Mouse (Mus musculus) heart, postnatal 10 days (tissue): ENCODE results near the gene Hoxc8. TPM values are rescaled to one million over a fixed set of nuclear protein-coding genes. Genes with fewer than 3 reads are reported as not detected.

Experiments used
- DNase-seq, 2 experiments: peaks; one replicate each; pipeline ENCODE4 v3.0.0; 2021
- intact Hi-C: fragments of 180-260 bp; cut with DNase I; formaldehyde crosslinking; loops from one replicate; pipeline ENCODE4 v1.15.1; 2025
- total RNA-seq, 2 experiments: library from RNA; stranded (reverse); gene quantifications; 2 replicates each; pipeline ENCODE4 v1.2.3; 2021

Gene Hoxc8
- total RNA-seq, result not detected

DNA sequence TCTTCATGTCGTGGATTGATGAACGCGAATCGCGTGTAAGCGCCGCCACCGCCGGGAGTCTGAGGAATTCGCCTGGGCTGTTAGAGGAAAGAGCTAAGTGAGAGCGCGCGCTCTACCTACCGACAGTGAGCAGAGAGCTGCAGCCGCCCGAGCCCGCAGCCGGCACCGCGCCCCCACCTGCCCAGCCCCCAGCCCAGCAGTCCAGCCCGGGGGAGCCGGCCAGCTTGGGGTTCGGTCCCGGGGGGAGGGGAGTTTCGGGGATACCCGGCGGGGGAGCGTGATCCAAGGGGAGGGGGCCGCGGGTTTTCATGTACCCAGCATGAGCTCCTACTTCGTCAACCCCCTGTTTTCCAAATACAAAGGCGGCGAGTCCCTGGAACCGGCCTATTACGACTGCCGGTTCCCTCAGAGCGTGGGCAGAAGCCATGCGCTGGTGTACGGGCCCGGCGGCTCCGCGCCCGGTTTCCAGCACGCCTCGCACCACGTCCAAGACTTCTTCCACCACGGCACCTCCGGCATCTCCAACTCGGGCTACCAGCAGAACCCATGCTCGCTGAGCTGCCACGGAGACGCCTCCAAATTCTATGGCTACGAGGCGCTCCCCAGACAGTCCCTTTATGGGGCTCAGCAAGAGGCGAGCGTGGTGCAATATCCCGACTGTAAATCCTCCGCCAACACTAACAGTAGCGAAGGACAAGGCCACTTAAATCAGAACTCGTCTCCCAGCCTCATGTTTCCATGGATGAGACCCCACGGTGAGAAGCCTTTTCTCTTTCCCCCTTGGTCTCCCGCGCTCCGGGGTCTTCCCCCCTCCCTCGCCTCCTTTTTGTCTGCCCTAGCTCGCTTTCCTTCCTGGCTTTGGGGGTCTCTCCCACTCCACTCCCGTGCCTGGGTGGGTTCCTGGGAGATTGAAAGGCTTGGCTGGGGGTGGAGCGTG is at the start of gene Hoxc8:
TSS of gene Hoxc8 (plus strand) at position 147 of the 937 bp plus-strand sequence.
- intact Hi-C loops, result no loop called here
- DNase-seq, result no peak

DNA sequence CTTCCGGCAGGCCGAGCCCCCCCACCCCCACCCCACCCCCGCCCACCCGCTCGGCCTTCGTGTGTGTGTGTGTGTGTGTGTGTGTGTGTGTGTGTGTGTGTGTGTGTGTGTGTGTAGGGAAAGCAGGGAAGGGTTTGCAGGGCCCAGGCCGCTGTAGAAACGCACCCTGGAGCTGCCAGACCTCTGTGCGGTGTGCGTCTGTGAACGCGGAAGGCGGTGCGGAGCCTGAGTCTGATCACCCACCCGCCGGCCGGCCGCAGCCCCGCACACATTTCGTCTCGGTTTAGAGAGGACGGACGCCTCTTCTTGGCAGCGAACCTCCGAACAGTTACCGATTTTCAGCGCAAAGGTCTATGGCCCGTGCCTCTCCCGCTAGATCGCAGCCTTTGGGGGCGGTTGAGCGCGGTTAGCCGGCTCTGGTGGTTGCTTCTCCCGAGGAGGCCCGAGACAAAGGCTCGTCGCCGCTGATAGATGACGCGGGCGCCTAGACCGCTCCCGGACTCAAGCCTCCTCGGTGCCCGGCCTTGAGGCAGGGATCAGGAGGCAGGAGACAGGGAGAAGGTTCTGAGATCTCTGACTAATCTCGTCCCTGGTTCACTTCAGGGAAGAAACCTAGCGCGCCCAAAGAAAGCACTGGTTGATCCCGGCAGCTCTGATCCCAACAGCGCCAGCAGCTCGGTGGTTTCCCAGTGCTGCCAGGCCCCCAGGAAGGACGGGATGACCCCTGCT is 47.5 kb upstream of the Hoxc8 start:
- DNase-seq, result no peak

DNA sequence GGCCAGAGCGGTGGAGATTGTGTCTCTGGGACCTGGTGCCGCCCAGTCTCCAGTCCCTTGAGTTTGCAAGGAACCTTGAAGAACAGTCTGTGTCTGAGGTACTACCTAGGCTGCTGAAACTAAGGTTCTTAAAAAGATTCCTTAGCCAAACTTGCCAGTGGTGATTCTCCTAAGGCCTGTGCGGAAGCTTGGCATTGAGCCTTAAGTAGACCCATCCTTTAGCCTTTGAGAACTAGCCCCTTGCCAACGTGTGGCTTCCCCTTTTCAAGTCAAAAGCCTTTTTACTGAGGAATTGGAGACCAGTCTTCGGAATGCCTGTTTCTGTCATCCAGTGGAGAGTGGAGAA is 47.0 kb upstream of the Hoxc8 start:
- intact Hi-C loops, result loop anchor here (1.0 kb wide), 1 partner anchor 182 kb away; no protein-coding TSS in a partner anchor
- DNase-seq, result no peak

More for the DNA sequence above, 47.5 kb upstream of the Hoxc8 start:
- intact Hi-C loops, result loop anchor here (1.0 kb wide), 1 partner anchor 182 kb away; no protein-coding TSS in a partner anchor

DNA sequence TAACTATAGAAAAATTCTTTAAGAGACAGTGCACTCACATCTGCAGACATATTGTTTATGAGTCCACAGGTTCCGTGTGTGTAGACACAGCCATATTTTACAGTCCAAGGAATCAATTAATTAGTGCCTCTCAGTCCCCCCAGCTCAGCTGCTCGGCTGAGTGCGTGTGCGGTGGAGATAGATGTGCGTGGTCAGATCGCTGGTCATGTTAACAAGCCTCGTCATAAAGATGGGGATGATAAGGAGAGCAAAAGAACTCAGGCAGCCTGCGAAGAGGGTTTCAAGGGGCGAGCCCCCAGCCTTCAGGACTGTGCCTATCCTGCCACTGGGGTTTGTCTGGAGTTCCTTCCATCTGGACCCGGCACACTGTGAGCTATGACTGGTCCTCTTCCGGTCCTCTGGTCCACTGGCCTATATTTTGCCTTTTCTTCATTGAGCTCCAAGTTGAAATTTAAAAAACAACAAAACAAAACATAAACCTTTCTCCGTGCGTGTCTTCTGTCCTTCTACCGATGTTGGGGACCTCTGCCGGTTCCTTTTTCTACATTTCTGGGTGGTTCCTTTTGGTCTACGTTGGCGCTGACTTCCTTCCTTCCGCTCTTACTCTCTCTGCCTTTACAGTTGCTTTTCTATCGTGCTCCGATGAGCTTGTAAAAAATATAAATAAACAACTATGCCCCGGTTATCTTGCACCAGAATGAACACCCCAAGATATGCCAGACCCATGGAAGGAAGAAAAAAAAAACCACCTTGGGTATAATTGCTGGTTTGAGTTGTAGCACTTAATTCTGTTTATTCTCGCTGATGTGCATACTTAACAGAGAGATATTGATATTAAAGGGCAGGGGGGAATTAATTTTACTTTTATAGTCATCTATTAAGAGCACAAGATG is 45.0 kb upstream of the Hoxc8 start:
- intact Hi-C loops, result no loop called here
- no peak for DNase-seq

DNA sequence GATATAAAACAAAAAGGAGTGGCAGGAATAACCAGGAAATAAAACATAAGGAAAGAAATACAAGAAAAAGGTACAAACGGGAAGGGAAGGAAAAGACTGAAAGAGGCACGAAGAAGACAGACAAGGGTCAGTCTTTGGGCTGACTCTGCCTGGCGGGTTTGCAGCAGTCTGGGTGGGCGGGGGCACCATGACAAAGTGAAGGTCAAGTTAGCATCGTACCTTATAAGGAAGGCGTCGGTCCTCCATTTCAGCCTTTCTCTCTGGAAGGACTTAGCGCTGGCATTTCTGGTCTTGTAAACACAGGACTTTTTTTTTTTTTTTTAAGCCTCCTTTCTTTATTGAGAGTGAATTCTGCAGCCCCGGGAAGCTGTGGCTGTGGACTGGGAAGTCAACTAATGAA is 43.1 kb upstream of the Hoxc8 start:
- no peak for DNase-seq
- intact Hi-C loops, result no loop called here

DNA sequence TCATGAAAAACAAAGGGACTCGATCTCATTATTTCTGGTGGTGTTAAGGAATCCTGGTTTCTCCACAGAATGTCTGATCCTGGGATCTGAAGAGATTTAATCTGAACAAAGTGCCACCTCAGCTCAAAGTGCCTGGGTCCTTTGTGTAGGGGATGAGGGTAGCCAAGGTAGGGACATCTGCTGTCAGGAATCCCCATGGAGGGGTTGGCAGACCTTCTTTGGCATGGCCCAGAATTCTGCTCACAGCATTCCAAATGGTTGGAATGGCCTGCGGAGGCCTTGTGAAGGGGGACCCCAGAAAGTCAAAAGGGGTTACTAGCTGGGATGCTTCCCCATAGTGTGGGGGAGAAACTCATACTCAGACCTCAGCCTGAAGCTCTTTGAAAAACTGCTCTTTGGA is 41.6 kb upstream of the Hoxc8 start:
- DNase-seq, result no peak
- intact Hi-C loops, result no loop called here

DNA sequence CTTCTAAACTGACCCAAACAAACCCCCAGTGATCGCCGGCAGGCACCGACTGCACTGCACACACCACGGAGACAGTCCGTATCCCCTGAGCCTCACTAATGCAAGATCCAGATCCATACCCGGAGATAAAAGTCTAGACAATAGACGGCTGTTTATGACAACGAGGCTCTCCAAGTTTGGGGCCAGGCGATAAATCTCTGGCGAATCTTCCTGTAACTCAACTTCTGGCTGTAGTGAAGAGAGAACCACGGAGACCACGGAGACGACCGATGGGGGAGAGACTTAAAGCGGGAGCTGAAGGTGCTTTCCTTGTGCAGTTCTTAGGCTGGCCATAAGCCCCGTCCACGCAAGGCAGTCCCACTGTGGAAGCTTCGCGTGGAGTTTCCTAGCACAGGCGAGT is 40.7 kb upstream of the Hoxc8 start:
- intact Hi-C loops, result no loop called here
- no peak for DNase-seq

DNA sequence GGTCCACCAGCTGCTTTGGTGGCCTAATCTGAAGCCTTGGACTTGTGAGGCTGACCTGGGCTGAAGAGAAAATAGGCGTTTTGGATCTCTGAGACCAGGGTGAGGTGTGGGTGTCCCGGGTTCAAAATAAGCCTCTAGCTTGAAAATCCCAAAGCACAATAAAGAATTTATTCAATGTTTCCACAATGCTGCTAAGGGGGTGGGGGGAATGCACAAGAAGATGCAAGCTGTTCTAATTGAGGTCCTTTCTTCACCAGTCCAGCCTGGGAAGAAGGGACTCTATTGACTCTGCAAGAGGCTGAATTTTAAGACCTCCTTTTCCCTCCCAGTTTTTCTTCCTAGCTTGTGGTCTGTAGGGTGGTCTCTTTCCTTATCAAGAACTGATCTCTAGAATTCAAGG is 39.5 kb upstream of the Hoxc8 start:
- intact Hi-C loops, result no loop called here
- no peak for DNase-seq

DNA sequence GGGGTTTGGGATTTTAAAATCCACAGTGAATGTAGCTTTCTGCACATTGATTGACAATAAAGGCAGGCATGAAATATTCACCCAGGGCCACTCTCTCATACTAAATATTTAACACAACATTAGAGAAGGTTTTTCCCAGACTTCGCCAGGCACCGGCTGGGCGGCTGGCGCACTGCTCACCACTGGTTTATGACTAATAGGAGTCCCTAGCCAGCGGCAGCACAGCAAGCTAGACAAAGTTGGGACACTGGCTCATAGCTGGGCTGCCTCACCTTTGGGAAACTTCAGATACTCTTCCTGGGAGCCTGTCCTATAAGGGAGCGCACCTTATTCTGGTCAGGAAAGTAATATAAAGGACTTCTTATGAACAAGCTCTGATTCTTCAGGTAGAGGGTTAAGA is 36.8 kb upstream of the Hoxc8 start:
- no peak for DNase-seq
- intact Hi-C loops, result no loop called here

DNA sequence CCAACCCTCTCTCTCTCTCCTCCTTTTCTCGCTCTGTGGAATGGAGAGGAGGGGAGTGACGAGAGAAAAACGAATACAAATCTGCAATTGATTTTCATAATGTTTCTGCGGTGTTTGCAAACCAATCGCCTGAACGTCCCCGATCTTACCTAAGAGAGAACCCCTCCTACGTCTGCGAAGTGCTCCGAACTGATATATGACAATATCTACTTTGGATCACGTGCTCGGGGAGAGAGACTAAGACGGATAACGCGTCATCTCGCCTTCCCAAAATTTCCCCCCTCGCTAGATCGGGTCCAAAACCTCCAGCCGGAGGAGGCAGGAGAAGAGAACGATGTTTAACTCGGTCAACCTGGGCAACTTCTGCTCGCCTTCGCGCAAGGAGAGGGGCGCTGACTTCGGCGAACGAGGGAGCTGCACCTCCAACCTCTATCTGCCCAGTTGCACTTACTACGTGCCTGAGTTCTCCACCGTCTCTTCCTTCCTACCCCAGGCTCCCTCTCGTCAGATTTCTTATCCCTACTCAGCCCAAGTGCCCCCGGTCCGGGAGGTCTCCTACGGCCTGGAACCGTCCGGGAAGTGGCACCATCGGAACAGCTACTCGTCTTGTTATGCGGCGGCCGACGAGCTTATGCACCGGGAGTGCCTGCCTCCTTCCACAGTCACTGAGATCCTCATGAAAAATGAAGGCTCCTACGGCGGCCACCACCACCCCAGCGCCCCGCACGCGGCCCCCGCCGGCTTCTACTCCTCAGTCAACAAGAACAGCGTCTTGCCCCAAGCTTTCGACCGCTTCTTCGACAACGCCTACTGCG is 36.0 kb upstream of the Hoxc8 start, which contains the start of gene Hoxc11:
TSS of gene Hoxc11 (plus strand) at position 236 of the 815 bp plus-strand sequence.
- intact Hi-C loops, result loop anchor here (5.0 kb wide), 1 partner anchor 192 kb away; no protein-coding TSS in a partner anchor
- no peak for DNase-seq

DNA sequence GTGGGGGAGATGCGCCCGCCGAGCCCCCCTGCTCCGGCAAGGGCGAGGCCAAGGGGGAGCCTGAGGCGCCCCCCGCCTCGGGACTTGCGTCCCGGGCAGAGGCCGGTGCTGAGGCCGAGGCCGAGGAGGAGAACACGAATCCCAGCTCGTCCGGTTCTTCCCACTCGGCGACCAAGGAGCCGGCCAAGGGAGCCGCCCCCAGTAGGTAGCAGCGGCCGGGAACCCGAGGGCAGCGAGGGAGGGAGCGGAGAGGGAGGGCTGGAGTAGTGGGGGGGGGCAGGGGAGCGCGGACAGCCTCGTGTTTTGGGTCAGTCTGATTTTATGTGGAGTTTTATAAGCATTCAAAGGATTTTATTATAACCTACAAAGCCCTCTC is 35.4 kb upstream of the Hoxc8 start:
- intact Hi-C loops, result loop anchor here (5.0 kb wide), 1 partner anchor 193 kb away; no protein-coding TSS in a partner anchor
- DNase-seq, result no peak

DNA sequence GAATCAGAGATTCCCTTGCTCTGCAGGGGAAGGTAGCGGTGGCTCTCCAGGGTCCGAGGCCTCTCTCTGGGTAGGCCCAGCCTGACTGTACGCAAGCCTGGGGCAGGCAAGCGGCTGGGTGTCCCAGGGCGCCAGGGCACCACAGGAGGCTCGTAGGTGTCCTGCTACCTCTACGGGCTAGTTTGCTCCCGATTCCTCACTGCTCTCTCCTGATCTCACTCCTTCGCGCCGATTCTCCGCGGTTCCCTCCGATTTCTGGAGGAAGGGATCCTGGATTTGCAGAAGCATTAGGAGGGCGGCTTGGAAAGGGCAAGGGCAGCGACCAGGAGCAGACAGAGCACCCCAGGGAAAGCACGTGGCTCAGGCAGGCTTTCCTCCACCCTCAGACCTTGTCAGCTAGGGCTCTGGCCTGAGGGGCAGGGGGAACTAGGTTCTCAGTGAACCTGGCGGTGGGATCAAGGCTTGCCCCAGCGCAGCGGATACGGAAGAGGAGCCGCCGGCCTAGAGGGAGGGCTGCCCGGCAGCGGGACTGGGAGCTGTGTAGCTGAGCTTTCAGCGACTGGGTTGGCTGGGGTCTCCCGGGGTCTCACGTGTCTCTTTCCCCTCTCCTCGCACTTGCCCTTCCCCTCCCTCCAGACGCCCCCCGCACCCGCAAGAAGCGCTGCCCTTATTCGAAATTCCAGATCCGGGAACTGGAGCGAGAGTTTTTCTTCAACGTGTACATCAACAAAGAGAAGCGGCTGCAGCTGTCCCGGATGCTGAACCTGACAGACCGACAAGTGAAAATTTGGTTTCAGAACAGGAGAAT is 34.4 kb upstream of the Hoxc8 start:
- DNase-seq, result no peak

DNA sequence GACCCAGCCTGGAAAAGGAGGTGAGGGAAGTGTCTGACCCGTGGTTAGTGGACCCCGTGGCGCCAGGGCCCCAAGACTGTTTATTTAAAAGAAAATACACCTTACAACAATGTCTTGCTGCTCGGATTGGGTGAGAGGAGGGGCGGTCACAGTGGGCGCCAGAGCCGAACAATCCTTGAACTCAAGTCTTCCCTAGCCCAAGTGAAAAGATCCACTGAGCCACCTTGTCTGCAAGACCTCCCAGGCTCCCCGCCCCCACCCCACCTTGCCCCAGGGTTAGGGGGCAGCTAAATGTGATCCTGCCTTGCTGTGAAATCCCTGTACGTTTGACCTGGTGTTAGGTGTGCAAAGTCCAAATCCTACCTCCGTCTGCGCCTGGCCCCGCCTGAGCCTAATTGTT is 33.5 kb upstream of the Hoxc8 start:
- intact Hi-C loops, result loop anchor here (5.0 kb wide), 1 partner anchor 195 kb away; no protein-coding TSS in a partner anchor
- no peak for DNase-seq

More for the DNA sequence above, 34.4 kb upstream of the Hoxc8 start:
- intact Hi-C loops, result loop anchor here (5.0 kb wide), 1 partner anchor 194 kb away; no protein-coding TSS in a partner anchor

DNA sequence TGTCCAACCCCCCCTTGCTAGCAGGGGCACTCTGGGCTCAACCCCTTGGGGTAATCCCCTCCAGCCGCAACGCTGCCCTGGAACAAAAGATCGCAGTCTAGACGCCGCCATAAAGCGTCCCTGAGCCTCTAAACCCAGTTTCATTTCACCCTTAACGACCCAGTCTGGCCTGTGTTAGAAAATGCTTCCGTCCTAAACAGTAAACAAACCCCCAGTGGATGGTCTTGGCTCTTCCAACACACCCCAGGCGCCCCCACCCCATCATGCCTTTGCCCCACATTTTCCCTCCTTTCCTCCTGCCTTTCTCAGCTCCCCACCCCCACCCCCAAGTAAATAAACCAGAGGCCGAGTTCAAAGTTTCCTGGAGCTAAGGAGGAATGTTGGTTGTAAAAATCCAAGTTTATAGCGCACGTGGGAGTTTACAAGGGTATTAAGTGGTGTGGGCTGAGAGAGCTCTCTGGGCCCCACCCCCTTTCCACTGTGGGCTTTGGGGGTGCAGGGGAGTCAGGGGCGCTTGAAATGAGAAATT is 30.7 kb upstream of the Hoxc8 start:
- intact Hi-C loops, result loop anchor here (5.0 kb wide), 1 partner anchor 197 kb away; no protein-coding TSS in a partner anchor

DNA sequence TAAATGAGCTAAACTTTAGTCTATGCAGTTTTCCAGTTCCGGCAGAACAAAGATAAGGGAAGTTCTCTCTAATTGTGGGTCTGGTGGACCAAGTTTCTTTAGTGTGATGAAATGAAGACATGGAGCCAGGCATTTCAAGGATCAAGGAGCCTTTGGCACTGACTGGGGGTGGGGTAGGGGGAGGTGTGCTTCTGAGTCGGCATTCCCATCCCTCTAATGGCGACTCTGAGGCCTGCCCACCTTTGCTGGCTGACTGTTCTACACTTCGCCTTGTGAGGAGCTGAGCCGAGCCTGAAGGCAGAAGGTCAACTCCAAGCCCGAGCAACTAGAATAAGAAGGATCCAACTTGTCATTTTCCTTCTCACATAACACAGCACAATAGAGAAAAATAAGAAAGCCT is 28.7 kb upstream of the Hoxc8 start:
- no peak for DNase-seq
- intact Hi-C loops, result no loop called here

More for the DNA sequence above, 30.7 kb upstream of the Hoxc8 start:
- no peak for DNase-seq

DNA sequence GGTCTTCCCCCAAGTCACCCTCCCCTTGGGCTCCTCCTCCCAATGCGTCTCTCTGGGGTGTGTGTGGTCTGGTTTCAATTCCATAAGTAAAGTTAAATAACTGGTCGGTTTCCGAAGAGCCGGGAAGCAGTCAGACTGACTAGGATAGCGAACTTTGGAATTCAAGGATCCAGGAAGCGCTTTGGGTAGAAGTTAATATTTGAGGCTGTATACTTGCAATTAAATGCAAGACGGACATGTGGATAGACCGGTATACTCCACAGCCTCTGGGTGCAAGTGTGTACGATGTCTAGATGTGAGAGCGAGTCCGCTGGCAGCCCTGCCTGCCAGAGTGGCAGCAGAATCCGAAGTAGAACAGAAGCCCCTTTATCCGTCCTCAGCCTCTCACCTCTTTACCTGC is 27.9 kb upstream of the Hoxc8 start:
- no peak for DNase-seq
- intact Hi-C loops, result no loop called here

DNA sequence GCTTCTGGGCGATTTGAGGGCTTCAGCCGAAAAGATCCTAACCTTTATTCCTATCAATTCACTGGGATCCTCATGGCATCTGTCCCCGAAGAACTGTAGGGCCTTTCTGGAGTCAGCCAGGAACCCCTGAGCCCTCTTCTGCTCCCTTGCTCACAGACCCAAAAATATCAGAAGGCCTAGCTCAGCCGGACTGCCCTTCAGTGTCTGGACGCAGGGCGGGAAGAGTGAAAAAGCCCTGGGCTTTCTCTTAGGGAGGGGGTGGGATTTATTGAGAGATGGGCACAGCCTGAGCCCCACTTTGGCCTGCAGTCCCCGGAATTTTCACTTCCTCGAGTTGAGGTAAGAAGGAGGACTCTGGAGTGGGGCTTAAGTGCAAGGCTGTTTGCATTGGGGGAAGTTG is 27.1 kb upstream of the Hoxc8 start:
- DNase-seq, result no peak
- intact Hi-C loops, result no loop called here
